Mouse (Mus musculus): Measurements from ENCODE around the gene Hsd17b3. TPM values are rescaled to one million over a fixed set of nuclear protein-coding genes. Genes with fewer than 3 reads are reported as not detected.

The Hsd17b3 gene
- polyA plus RNA-seq, 1 experiment: not detected

GRCm38 (mm10) chr13:64048467-64048866 is 40.6 kb downstream of the Hsd17b3 start:
- TF ChIP-seq MYOD1 (IDR thresholded peaks at IDR 0.05; ENCODE audit: control insufficient read depth in 1 of 3, insufficient read length in 2 of 3, low read depth in 2 of 3) (no peak), MYOG (IDR thresholded peaks at IDR 0.05; ENCODE audit: control insufficient read depth in 1 of 3, insufficient read depth in 1 of 3, insufficient read length in 2 of 3, low read depth in 2 of 3) (no peak), TCF12 (IDR thresholded peaks at IDR 0.05; ENCODE audit: insufficient read depth, poor library complexity, severe bottlenecking) (no peak), TCF3 (IDR thresholded peaks at IDR 0.05; ENCODE audit: insufficient read length, low read depth) (no peak), CEBPB (IDR thresholded peaks at IDR 0.05; ENCODE audit: insufficient read depth, poor library complexity, severe bottlenecking) (no peak), SRF (IDR thresholded peaks at IDR 0.05; ENCODE audit: control insufficient read depth, insufficient read length, low read depth) (no peak), E2F4 (IDR thresholded peaks at IDR 0.05; ENCODE audit: insufficient read depth) (no peak), USF1 (IDR thresholded peaks at IDR 0.05; ENCODE audit: low read depth) (no peak), POLR2AphosphoS2 (IDR thresholded peaks at IDR 0.05; ENCODE audit: insufficient read length, low read depth) (no peak), POLR2A (IDR thresholded peaks at IDR 0.05; ENCODE audit: insufficient read length, low read depth) (no peak), MAX (IDR thresholded peaks at IDR 0.05; ENCODE audit: low read depth) (no peak), REST (IDR thresholded peaks at IDR 0.05; ENCODE audit: insufficient read depth, insufficient read length) (no peak)
- Histone ChIP-seq H3ac (ENCODE audit: control insufficient read depth, insufficient read length) (no peak overlapping the region), H3K27me3 (ENCODE audit: control insufficient read depth, insufficient read depth, insufficient read length) (no peaks in the 10 kb centered on the region), H3K36me3 (ENCODE audit: control insufficient read depth, insufficient read depth) (no peaks in the 10 kb centered on the region), H3K79me2 (ENCODE audit: control insufficient read depth, insufficient read depth) (no peaks in the 10 kb centered on the region), H3K4me2 (ENCODE audit: low read depth) (no peak overlapping the region), H3K4me3 (no peak overlapping the region)

- no peaks in the 10 kb centered on the region for H3K79me2 ChIP-seq (ENCODE audit: control insufficient read depth, insufficient read depth)
- H3ac ChIP-seq (ENCODE audit: control insufficient read depth, insufficient read length): no peak overlapping the region
- H3K36me3 ChIP-seq (ENCODE audit: control insufficient read depth, insufficient read depth): no peaks in the 10 kb centered on the region
- no peaks in the 10 kb centered on the region for H3K27me3 ChIP-seq (ENCODE audit: control insufficient read depth, insufficient read depth, insufficient read length)
- no peak overlapping the region for H3K4me3 ChIP-seq
- TF ChIP-seq MAX (IDR thresholded peaks at IDR 0.05; ENCODE audit: low read depth): no peak
- no peak for TF ChIP-seq CEBPB (IDR thresholded peaks at IDR 0.05; ENCODE audit: insufficient read depth, poor library complexity, severe bottlenecking)
- TF ChIP-seq SRF (IDR thresholded peaks at IDR 0.05; ENCODE audit: control insufficient read depth, insufficient read length, low read depth): no peak
- TF ChIP-seq POLR2AphosphoS2 (IDR thresholded peaks at IDR 0.05; ENCODE audit: insufficient read length, low read depth): no peak
- TF ChIP-seq MYOG (IDR thresholded peaks at IDR 0.05; ENCODE audit: control insufficient read depth in 1 of 3, insufficient read depth in 1 of 3, insufficient read length in 2 of 3, low read depth in 2 of 3): no peak
- no peak for TF ChIP-seq POLR2A (IDR thresholded peaks at IDR 0.05; ENCODE audit: insufficient read length, low read depth)
- no peak for TF ChIP-seq TCF12 (IDR thresholded peaks at IDR 0.05; ENCODE audit: insufficient read depth, poor library complexity, severe bottlenecking)
- no peak for TF ChIP-seq REST (IDR thresholded peaks at IDR 0.05; ENCODE audit: insufficient read depth, insufficient read length)
- no peak for TF ChIP-seq MYOD1 (IDR thresholded peaks at IDR 0.05; ENCODE audit: control insufficient read depth in 1 of 3, insufficient read length in 2 of 3, low read depth in 2 of 3)
- TF ChIP-seq USF1 (IDR thresholded peaks at IDR 0.05; ENCODE audit: low read depth): no peak
- no peak for TF ChIP-seq TCF3 (IDR thresholded peaks at IDR 0.05; ENCODE audit: insufficient read length, low read depth)
- no peak for TF ChIP-seq E2F4 (IDR thresholded peaks at IDR 0.05; ENCODE audit: insufficient read depth)
- H3K4me2 ChIP-seq (ENCODE audit: low read depth): no peak overlapping the region
These were observed 49.1 kb downstream of the Hsd17b3 start for GRCm38 (mm10) chr13:64039976-64040375.

GRCm38 (mm10) chr13:64038114-64038513 is 50.9 kb downstream of the Hsd17b3 start:
- Histone ChIP-seq H3K4me2 (ENCODE audit: low read depth) (no peak overlapping the region), H3K27me3 (ENCODE audit: control insufficient read depth, insufficient read depth, insufficient read length) (no peaks in the 10 kb centered on the region), H3K4me3 (no peak overlapping the region), H3K79me2 (ENCODE audit: control insufficient read depth, insufficient read depth) (no peaks in the 10 kb centered on the region), H3K36me3 (ENCODE audit: control insufficient read depth, insufficient read depth) (no peaks in the 10 kb centered on the region), H3ac (ENCODE audit: control insufficient read depth, insufficient read length) (no peak overlapping the region)
- TF ChIP-seq POLR2A (IDR thresholded peaks at IDR 0.05; ENCODE audit: insufficient read length, low read depth) (no peak), TCF3 (IDR thresholded peaks at IDR 0.05; ENCODE audit: insufficient read length, low read depth) (no peak), MAX (IDR thresholded peaks at IDR 0.05; ENCODE audit: low read depth) (no peak), USF1 (IDR thresholded peaks at IDR 0.05; ENCODE audit: low read depth) (no peak), MYOG (IDR thresholded peaks at IDR 0.05; ENCODE audit: control insufficient read depth in 1 of 3, insufficient read depth in 1 of 3, insufficient read length in 2 of 3, low read depth in 2 of 3) (no peak), REST (IDR thresholded peaks at IDR 0.05; ENCODE audit: insufficient read depth, insufficient read length) (no peak), SRF (IDR thresholded peaks at IDR 0.05; ENCODE audit: control insufficient read depth, insufficient read length, low read depth) (no peak), TCF12 (IDR thresholded peaks at IDR 0.05; ENCODE audit: insufficient read depth, poor library complexity, severe bottlenecking) (no peak), POLR2AphosphoS2 (IDR thresholded peaks at IDR 0.05; ENCODE audit: insufficient read length, low read depth) (no peak), MYOD1 (IDR thresholded peaks at IDR 0.05; ENCODE audit: control insufficient read depth in 1 of 3, insufficient read length in 2 of 3, low read depth in 2 of 3) (no peak), CEBPB (IDR thresholded peaks at IDR 0.05; ENCODE audit: insufficient read depth, poor library complexity, severe bottlenecking) (no peak), E2F4 (IDR thresholded peaks at IDR 0.05; ENCODE audit: insufficient read depth) (no peak)

- Histone ChIP-seq H3ac (ENCODE audit: control insufficient read depth, insufficient read length) (no peak overlapping the region), H3K36me3 (ENCODE audit: control insufficient read depth, insufficient read depth) (no peaks in the 10 kb centered on the region), H3K27me3 (ENCODE audit: control insufficient read depth, insufficient read depth, insufficient read length) (no peaks in the 10 kb centered on the region), H3K79me2 (ENCODE audit: control insufficient read depth, insufficient read depth) (no peaks in the 10 kb centered on the region), H3K4me2 (ENCODE audit: low read depth) (no peak overlapping the region), H3K4me3 (no peak overlapping the region)
- TF ChIP-seq MYOG (IDR thresholded peaks at IDR 0.05; ENCODE audit: control insufficient read depth in 1 of 3, insufficient read depth in 1 of 3, insufficient read length in 2 of 3, low read depth in 2 of 3) (no peak), E2F4 (IDR thresholded peaks at IDR 0.05; ENCODE audit: insufficient read depth) (no peak), SRF (IDR thresholded peaks at IDR 0.05; ENCODE audit: control insufficient read depth, insufficient read length, low read depth) (no peak), USF1 (IDR thresholded peaks at IDR 0.05; ENCODE audit: low read depth) (no peak), TCF12 (IDR thresholded peaks at IDR 0.05; ENCODE audit: insufficient read depth, poor library complexity, severe bottlenecking) (no peak), POLR2AphosphoS2 (IDR thresholded peaks at IDR 0.05; ENCODE audit: insufficient read length, low read depth) (no peak), CEBPB (IDR thresholded peaks at IDR 0.05; ENCODE audit: insufficient read depth, poor library complexity, severe bottlenecking) (no peak), POLR2A (IDR thresholded peaks at IDR 0.05; ENCODE audit: insufficient read length, low read depth) (no peak), MYOD1 (IDR thresholded peaks at IDR 0.05; ENCODE audit: control insufficient read depth in 1 of 3, insufficient read length in 2 of 3, low read depth in 2 of 3) (no peak), MAX (IDR thresholded peaks at IDR 0.05; ENCODE audit: low read depth) (no peak), TCF3 (IDR thresholded peaks at IDR 0.05; ENCODE audit: insufficient read length, low read depth) (no peak), REST (IDR thresholded peaks at IDR 0.05; ENCODE audit: insufficient read depth, insufficient read length) (no peak)
These were observed 52.7 kb downstream of the Hsd17b3 start for GRCm38 (mm10) chr13:64036079-64037011.

Data from myocyte (in vitro differentiated cells).